Mouse (Mus musculus) monocyte, adult 5-6 weeks (primary cell): ENCODE data around the gene Gzmm. TPM values are rescaled to one million over a fixed set of nuclear protein-coding genes. Genes with fewer than 3 reads are reported as not detected.

Experiments
- ATAC-seq: fragments of 153-309, 156-312 bp; replicated peaks from 2 replicates; pipeline ENCODE4 v1.8.0; 2017; ENCODE audit warnings: mild to moderate bottlenecking; ENCODE audit not compliant: low TSS enrichment, insufficient number of reproducible peaks, severe bottlenecking, poor library complexity, low FRiP score
- total RNA-seq: library from RNA; stranded (forward); fragments of 200-1000, 200-491, 200-594 nt; gene quantifications from 3 replicates; pipeline ENCODE4 v1.2.3, GENCODE M21; 2017

Gene Gzmm
- total RNA-seq, 1 experiment from 2014 or later = 0.29 TPM

GRCm38 (mm10) chr10:79675346-79676035 is 13.3 kb upstream of the Gzmm start:
- ATAC-seq = no peak

GRCm38 (mm10) chr10:79680606-79681495 is 8.0 kb upstream of the Gzmm start:
- peak; percentile 37; the same call in 1 of the 2 replicates for ATAC-seq

- peak; percentile 52 for ATAC-seq
These were observed 7.1 kb upstream of the Gzmm start, which contains the start of gene Cdc34 for GRCm38 (mm10) chr10:79681591-79682245. Gene Cdc34, plus strand, starts transcription at chr10:79682195.

GRCm38 (mm10) chr10:79682551-79682915 is 6.3 kb upstream of the Gzmm start:
- no peak for ATAC-seq

- no peak for ATAC-seq
These were observed 5.8 kb upstream of the Gzmm start for GRCm38 (mm10) chr10:79682916-79683582.

- no peak for ATAC-seq
These were observed 4.8 kb upstream of the Gzmm start for GRCm38 (mm10) chr10:79683726-79684640.

GRCm38 (mm10) chr10:79684770-79685600 is 3.8 kb upstream of the Gzmm start:
- ATAC-seq = no peak

- ATAC-seq = no peak
These were observed 2.6 kb upstream of the Gzmm start for GRCm38 (mm10) chr10:79686219-79686618.

- ATAC-seq = no peak
These were observed 2.1 kb upstream of the Gzmm start for GRCm38 (mm10) chr10:79686691-79687090.

- no peak for ATAC-seq
These were observed 1.3 kb upstream of the Gzmm start for GRCm38 (mm10) chr10:79687513-79687912.

- ATAC-seq = no peak
These were observed 358 bp downstream of the Gzmm start for GRCm38 (mm10) chr10:79689178-79689577.

GRCm38 (mm10) chr10:79691986-79692548 is 3.2 kb downstream of the Gzmm start:
- ATAC-seq = no peak

- no peak for ATAC-seq
These were observed 5.0 kb downstream of the Gzmm start for GRCm38 (mm10) chr10:79693580-79694378.

- no peak for ATAC-seq
These were observed 5.5 kb downstream of the Gzmm start for GRCm38 (mm10) chr10:79694379-79694655.

GRCm38 (mm10) chr10:79695231-79696128 is 6.7 kb downstream of the Gzmm start:
- ATAC-seq = peak; percentile 68
